Mouse (Mus musculus) ovary, postnatal 10 days (tissue): ENCODE measurements at regions not wholly inside any gene's neighbourhood (a gene's known extent, or its start where the extent isn't known, plus 50 kb on each side); places are given as distances from the start of the nearest gene placed in this dataset.
A peak's percentile ranks its signal among the peaks of the same experiment; 100 is the strongest.

Source experiments
- DNase-seq: peaks from one replicate; pipeline ENCODE4 v3.0.0; 2022; ENCODE audit warnings: low spot score

DNA sequence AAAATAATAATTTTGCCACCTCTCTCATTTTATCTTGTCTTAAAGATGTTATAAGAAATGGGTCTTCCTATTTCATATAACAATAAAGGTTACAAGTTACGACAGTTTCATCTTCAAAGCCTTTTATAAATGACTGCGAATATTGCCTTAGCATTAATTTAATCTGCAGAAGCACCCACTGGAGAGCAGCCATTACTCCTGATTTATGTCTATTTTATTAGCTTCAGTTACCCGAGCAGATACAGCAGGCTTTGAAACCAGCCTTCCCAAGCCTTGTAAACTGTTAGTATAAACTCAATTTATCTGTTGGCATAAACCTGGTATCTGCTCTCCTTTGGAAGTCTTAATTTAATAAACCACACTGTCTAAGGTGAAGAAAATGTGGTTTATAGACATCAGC lies 2851.6 kb upstream of the Gm6569 start:
- no peak for DNase-seq

- DNase-seq, result no peak
Observed at GRCm38 (mm10) chr15:70987973-70988570, 2846.3 kb upstream of the Gm6569 start.

GRCm38 (mm10) chr15:70993397-70993796 lies 2841.0 kb upstream of the Gm6569 start:
- DNase-seq, result no peak

DNA sequence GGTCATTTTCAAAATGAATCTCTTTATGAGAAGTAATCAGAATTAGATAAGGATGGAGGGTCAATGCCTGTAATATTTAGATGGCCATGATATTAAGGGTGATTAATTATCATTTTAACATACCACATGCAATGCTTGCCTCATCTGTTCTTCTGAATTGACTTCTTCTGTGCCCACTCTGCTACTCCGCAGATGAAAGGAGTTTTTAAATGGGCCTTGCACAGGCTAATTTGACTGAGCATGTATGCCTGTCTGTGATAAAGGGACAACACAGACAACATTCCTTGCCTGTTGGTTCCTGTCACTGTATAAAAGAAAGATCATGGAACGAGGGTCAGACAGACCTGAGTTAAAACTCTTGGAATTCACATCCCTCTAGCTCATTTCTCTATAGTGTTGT lies 2824.0 kb upstream of the Gm6569 start:
- no peak for DNase-seq

DNA sequence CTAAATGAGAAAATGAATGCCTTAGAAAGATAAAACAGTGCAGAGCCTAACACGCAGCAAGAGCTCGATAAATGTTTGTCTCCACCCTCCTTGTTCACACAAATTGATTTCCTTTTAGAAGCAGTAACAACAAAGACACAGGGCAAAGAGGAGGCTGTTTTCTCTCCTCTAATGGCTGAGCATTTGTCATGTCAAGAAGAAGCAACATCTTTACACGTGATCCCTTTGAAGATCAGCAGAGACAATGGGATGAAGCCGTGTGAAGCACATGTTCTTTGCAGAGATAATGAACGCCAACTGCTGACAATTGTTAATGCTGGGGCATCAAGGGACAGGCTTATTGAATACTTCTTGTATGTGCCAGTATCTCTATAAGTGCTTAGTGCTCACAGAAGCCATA lies 2823.6 kb upstream of the Gm6569 start:
- no peak for DNase-seq

DNA sequence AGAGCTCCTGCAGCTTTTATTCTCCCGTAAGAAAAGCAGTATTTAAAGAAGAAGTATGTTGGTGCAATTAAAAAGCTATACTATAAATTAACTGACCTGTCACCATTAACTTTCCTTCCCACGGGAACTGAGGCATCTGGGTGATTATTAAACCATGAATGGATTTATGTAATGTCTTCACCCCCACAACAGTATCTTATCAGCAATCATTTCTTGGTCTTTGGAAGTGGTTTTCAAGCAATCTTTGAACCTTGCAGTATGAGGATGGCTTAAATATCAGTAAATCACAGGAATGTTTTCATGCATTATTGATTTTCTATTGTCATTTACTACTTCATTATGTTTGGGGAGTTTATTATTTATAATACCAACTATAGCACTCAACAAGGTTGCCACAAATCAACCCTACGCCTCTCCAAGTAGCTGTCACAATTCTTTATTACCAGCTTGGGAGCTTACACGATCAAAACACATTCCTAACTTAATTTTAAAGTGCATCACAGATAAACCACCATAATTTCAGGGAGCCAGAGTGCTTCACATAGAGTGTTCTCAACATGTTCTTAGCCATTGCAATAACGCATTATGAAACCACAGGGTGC lies 2780.0 kb upstream of the Gm6569 start:
- DNase-seq, result no peak

GRCm38 (mm10) chr15:71086367-71086997 lies 2747.9 kb upstream of the Gm6569 start:
- DNase-seq, result no peak

- no peak for DNase-seq
Observed at GRCm38 (mm10) chr15:71099111-71099510, 2735.2 kb upstream of the Gm6569 start.

DNA sequence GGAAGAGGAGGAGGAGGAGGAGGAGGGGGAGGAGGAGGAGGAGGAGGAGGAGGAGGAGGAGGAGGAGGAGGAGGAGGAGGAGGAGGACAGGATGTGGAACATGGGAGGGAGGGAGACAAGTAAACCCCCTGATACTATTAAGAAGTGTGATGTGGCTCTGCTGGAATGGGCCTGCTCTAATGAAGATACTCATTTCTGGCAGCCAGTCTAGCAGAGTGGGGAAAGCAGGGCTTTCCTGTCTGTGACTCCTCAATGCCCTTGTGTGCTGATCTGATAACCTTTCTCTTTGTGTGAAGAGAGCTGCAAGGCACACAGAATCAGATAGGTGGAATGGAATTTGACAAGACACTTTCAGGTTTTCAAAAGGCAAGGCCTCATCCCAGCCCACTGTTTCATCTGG lies 2704.6 kb upstream of the Gm6569 start:
- DNase-seq, result no peak

- DNase-seq, result no peak
Observed at GRCm38 (mm10) chr15:71157680-71158079, 2676.7 kb upstream of the Gm6569 start.

GRCm38 (mm10) chr15:71162097-71162496 lies 2672.3 kb upstream of the Gm6569 start:
- DNase-seq, result no peak

DNA sequence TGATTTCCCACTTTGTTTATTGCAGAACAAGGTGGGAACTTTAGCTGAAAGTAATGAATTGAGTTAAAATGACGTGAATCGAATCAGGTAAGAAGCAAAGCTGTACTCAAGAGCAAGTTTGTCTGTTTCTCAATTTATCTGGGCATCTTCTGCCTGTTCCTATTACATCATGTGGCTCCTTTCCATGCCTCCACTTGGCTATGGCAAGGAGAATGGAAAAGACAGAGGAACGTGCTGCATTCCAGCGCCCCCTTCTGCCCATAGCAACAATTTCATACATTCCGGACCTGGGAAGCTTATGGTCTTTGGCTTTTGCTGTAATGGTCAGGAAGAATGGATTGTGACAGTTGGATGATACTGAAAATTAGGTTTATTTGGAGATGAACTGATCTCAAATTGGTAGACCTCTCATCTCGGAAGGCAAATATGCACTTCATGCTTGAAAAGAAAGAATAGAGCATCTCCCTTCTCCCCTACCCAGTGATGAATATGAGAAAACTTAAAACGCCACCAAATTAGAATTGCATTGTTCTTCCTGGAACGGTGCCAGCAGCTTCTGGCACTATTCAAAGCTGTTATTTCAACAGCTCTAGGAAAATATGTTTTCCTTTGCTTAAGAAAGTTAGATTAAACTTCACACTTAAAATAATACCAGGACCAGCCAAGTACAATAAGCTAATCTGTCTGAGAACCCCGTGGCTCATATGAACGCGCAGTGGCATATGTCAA lies 2639.2 kb upstream of the Gm6569 start:
- DNase-seq, result no peak

- DNase-seq, result peak; percentile 57
Observed at GRCm38 (mm10) chr15:71240647-71241351, 2593.6 kb upstream of the Gm6569 start.

DNA sequence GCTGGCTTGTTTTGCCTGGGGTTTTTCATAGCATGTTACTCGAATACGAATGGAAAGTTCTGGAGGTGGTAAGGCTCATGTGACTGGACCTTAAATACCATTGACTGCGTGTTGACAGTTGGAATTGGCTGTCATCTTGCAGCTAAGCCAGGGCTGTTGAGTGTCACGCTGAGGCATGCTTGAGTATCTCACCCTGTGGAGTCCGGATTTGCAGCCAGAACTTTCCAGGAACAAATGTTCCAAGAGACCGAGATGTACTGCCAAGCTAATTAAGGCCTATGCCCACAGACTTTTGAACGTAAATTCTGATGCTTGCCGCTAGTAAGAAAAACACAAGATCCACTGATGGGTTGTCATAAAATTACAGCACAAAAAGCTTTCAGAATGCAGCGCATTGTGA lies 2590.8 kb upstream of the Gm6569 start:
- no peak for DNase-seq

GRCm38 (mm10) chr15:71275876-71276565 lies 2558.3 kb upstream of the Gm6569 start:
- DNase-seq, result no peak

- no peak for DNase-seq
Observed at GRCm38 (mm10) chr15:71276566-71276912, 2557.8 kb upstream of the Gm6569 start.

- DNase-seq, result no peak
Observed at GRCm38 (mm10) chr15:71277388-71277787, 2557.0 kb upstream of the Gm6569 start.

DNA sequence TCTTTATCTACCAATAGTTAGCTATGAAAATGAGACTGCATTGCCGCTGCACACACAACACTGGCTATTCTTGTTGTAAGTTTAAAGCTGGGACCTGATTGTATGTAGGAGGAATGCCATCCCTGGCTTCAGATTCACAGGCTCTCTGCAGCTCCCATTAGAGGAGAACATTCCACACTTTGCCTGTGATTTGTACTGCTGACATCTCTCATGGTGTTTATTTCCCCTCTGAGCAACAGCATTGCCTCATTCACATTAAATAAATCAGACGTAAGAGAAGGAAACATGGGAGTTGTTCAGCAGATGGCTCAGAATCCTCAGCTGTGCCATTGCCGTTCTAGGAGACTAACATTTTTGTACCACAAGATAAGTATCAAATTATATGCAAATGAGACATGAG lies 2550.6 kb upstream of the Gm6569 start:
- no peak for DNase-seq

- DNase-seq, result no peak
Observed at GRCm38 (mm10) chr15:71302541-71302940, 2531.8 kb upstream of the Gm6569 start.

DNA sequence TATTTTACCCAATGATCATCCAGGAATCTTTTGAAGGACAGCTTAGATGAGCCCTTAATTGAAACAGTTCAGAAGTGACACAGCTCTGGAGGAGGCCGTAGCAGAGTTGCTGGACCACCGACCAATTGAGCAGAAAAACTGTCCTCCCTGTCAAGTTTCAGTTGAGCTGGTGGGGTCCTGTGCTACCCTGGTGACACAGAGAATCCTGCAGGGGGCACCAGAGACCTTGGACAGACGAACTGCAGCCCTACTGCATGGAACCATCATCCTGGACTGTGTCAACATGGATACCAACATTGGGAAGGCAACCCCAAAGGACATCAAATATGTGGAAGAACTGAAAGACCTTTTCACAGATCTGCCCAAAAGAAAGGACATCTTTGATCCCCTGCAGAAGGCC lies 2524.1 kb upstream of the Gm6569 start:
- no peak for DNase-seq

DNA sequence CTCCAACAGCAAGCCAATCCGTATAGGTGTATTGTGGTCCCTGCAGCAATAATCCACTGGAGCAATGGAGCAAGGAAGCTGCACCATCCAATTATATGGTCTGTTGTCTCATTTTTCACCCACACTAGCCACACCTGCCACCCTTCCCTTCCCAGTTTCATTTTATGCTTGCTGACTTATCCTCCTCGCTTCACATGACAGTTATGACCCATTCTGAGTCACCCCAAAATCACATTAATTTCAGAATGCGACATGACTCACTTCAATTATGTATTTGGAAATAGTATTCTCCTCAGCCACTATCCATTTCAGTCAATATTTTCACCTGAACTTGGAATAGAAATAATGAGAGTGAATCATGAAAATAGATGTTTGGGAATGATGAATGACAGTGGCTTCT lies 2507.8 kb upstream of the Gm6569 start:
- no peak for DNase-seq

- DNase-seq, result no peak
Observed at GRCm38 (mm10) chr15:71358189-71358790, 2476.1 kb upstream of the Gm6569 start.
